Comparison of ENCODE assay signal across 19 mouse cellular contexts in the genomic region with DNA sequence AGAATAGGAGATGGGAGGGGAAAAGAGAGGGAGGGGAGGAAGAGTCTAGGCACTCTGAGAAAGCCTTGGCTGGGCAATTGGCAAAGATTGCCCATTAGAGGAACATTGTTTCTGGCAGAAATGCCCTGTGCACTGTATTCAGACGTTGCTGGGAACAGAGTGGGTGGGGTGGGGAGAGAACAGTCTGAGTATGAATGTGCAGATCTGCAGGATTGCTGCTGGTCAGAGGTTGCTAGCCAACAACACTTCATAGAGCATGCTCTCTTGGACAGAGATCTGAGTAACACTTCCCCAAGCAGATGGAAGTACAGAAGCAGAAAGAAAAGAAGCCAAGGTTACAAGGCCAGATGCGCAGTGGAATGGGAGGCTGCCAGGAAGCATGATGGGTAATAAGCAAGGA. TPM values are rescaled to one million over a fixed set of nuclear protein-coding genes. Genes with fewer than 3 reads are reported as not detected.
A peak's percentile ranks its signal among the peaks of the same experiment; 100 is the strongest.
DNase-seq lines count a peak whose midpoint lies in the region; ATAC-seq and TF ChIP-seq lines count a peak whose summit lies in the region.
"Had no signal": no experiment of that assay in that cellular context is flagged by ENCODE, and none has a peak within 500 bp of the region (broad histone marks: within the 10 kb centered on the region; RNA-seq: fewer than 3 reads in every experiment).

No protein-coding gene starts in this region.

- H3K27me3 ChIP-seq in forebrain, embryonic 14.5 days (replicated peaks; ENCODE audit: control insufficient read depth, insufficient read depth, low read length), result no peaks in the 10 kb centered on the region
- H3K27me3 ChIP-seq in forebrain, embryonic 11.5 days (ENCODE audit: control insufficient read depth, insufficient read depth, low read length), result no peaks in the 10 kb centered on the region
- H3K27me3 ChIP-seq in embryonic facial prominence, embryonic 10.5 days (replicated peaks; ENCODE audit: low read depth, poor library complexity, severe bottlenecking), result no peaks in the 10 kb centered on the region
- H3K27me3 ChIP-seq: embryonic facial prominence, embryonic 15.5 days; kidney, embryonic 15.5 days had no signal

- H3K4me1 ChIP-seq in forebrain, embryonic 14.5 days (ENCODE audit: control insufficient read depth, insufficient read depth, low read length), result no peaks in the 10 kb centered on the region
- H3K4me1 ChIP-seq in forebrain, embryonic 11.5 days (replicated peaks; ENCODE audit: control insufficient read depth, insufficient read depth, low read length), result no peaks in the 10 kb centered on the region
- H3K4me1 ChIP-seq in embryonic facial prominence, embryonic 10.5 days, result no peaks in the 10 kb centered on the region
- H3K4me1 ChIP-seq: embryonic facial prominence, embryonic 15.5 days; kidney, embryonic 15.5 days; liver, embryonic 13.5 days had no signal

- no peak overlapping the region for H3K4me2 ChIP-seq in forebrain, embryonic 14.5 days (ENCODE audit: low read length)
- no peak overlapping the region for H3K4me2 ChIP-seq in forebrain, embryonic 11.5 days (ENCODE audit: low read depth, low read length, severe bottlenecking)
- H3K4me2 ChIP-seq: embryonic facial prominence, embryonic 15.5 days; kidney, embryonic 15.5 days; liver, embryonic 13.5 days had no signal

- H3K27ac ChIP-seq in forebrain, embryonic 14.5 days (ENCODE audit: low read depth, low read length), result no peak overlapping the region
- no peak overlapping the region for H3K27ac ChIP-seq in forebrain, embryonic 11.5 days (ENCODE audit: low read depth, low read length)
- no peak overlapping the region for H3K27ac ChIP-seq in layer of hippocampus, adult 2 months
- no peak overlapping the region for H3K27ac ChIP-seq in embryonic facial prominence, embryonic 10.5 days (replicated peaks)
- H3K27ac ChIP-seq: embryonic facial prominence, embryonic 15.5 days; kidney, embryonic 15.5 days; liver, embryonic 13.5 days had no signal

- 64% methylated on average over 2 of the region's 2 CpGs for WGBS in forebrain, embryonic 14.5 days
- WGBS in forebrain, embryonic 11.5 days, result 83% methylated on average over 2 of the region's 2 CpGs
- 77% methylated on average over 2 of the region's 2 CpGs for WGBS in embryonic facial prominence, embryonic 10.5 days

- H3K9me3 ChIP-seq in forebrain, embryonic 14.5 days (replicated peaks; ENCODE audit: control insufficient read depth, low read length), result no peaks in the 10 kb centered on the region
- H3K9me3 ChIP-seq in forebrain, embryonic 11.5 days (ENCODE audit: control insufficient read depth, low read length), result no peaks in the 10 kb centered on the region
- peaks cover 5% of the 10 kb centered on the region; the same call in 1 of the 2 replicates for H3K9me3 ChIP-seq in embryonic facial prominence, embryonic 10.5 days
- H3K9me3 ChIP-seq: embryonic facial prominence, embryonic 15.5 days; liver, embryonic 13.5 days had no signal

- TF ChIP-seq CTCF in layer of hippocampus, adult 2 months (conservative IDR thresholded peaks at IDR 0.05), result no peak

- ATAC-seq in forebrain, embryonic 14.5 days, result no peak
- no peak for ATAC-seq in forebrain, embryonic 11.5 days (replicated peaks; ENCODE audit: low FRiP score)
- ATAC-seq: inflammation-experienced regulatory T-cells, adult 6 months had no signal

- H3K4me3 ChIP-seq in forebrain, embryonic 14.5 days (ENCODE audit: low read depth, low read length), result no peak overlapping the region
- no peak overlapping the region for H3K4me3 ChIP-seq in forebrain, embryonic 11.5 days (ENCODE audit: low read depth, low read length)
- no peak overlapping the region for H3K4me3 ChIP-seq in layer of hippocampus, adult 2 months
- no peak overlapping the region for H3K4me3 ChIP-seq in embryonic facial prominence, embryonic 10.5 days
- H3K4me3 ChIP-seq: embryonic facial prominence, embryonic 15.5 days; kidney, embryonic 15.5 days; liver, embryonic 13.5 days had no signal

- peak; percentile 33 for DNase-seq in forebrain, embryonic 14.5 days (ENCODE audit: low spot score)
- no peak for DNase-seq in forebrain, embryonic 11.5 days (ENCODE audit: low spot score)
- peak; percentile 23 for DNase-seq in layer of hippocampus, adult 9-11 months
- DNase-seq in layer of hippocampus, adult 2 months (ENCODE audit: low spot score in 2 of 2), result no peak
- DNase-seq in Muller cell, postnatal 12 days (ENCODE audit: inconsistent ontology term), result peak; percentile 74
- peak; percentile 85 for DNase-seq in lung, postnatal 10 days
- no peak for DNase-seq in embryonic facial prominence, embryonic 10.5 days (ENCODE audit: low spot score)
- DNase-seq in yolk sac, embryonic 10.5 days (ENCODE audit: low spot score), result no peak
- DNase-seq: adrenal gland, postnatal 25 days; liver, embryonic 13.5 days; right cerebral cortex, postnatal 4 days had no signal

- no peak overlapping the region for H3K9ac ChIP-seq in forebrain, embryonic 14.5 days (ENCODE audit: low read length)
- no peak overlapping the region for H3K9ac ChIP-seq in forebrain, embryonic 11.5 days (ENCODE audit: low read length)
- H3K9ac ChIP-seq: embryonic facial prominence, embryonic 15.5 days; kidney, embryonic 15.5 days; liver, embryonic 13.5 days had no signal

- no peaks in the 10 kb centered on the region for H3K36me3 ChIP-seq in forebrain, embryonic 14.5 days (ENCODE audit: control insufficient read depth, insufficient read depth, low read length)
- H3K36me3 ChIP-seq in forebrain, embryonic 11.5 days (ENCODE audit: control insufficient read depth, insufficient read depth, low read length), result no peaks in the 10 kb centered on the region
- H3K36me3 ChIP-seq in embryonic facial prominence, embryonic 10.5 days (replicated peaks), result no peaks in the 10 kb centered on the region
- H3K36me3 ChIP-seq: embryonic facial prominence, embryonic 15.5 days; kidney, embryonic 15.5 days; liver, embryonic 13.5 days had no signal

RNA-seq across cellular contexts. Expression of a gene that starts 6.6 kb away (rescaled TPM):
- polyA plus RNA-seq in forebrain, embryonic 14.5 days (2014; fragmentation: Nextera tagmentation; extraction: Ambion mirVana), result 5.4 and 6.3 TPM in 2 replicates
- 13.7 and 14.0 TPM in 2 replicates for polyA plus RNA-seq in forebrain, embryonic 11.5 days (2014; fragmentation: Nextera tagmentation; extraction: Ambion mirVana)
- total RNA-seq in layer of hippocampus, adult 2 months (2021), result 10 to 100 TPM; 45.3 to 48.3 TPM
- polyA plus RNA-seq in embryonic facial prominence, embryonic 10.5 days (2016; fragmentation: Nextera tagmentation; extraction: Ambion mirVana), result 10.5 and 12.0 TPM in 2 replicates

RNA-seq across cellular contexts. Expression of a gene that starts 41.6 kb away (rescaled TPM):
- polyA plus RNA-seq in forebrain, embryonic 14.5 days (2014; fragmentation: Nextera tagmentation; extraction: Ambion mirVana), result not detected in 2 replicates
- not detected in 2 replicates for polyA plus RNA-seq in forebrain, embryonic 11.5 days (2014; fragmentation: Nextera tagmentation; extraction: Ambion mirVana)
- total RNA-seq in layer of hippocampus, adult 2 months (2021), result not detected
- polyA plus RNA-seq in embryonic facial prominence, embryonic 10.5 days (2016; fragmentation: Nextera tagmentation; extraction: Ambion mirVana), result not detected in 2 replicates
- total RNA-seq: adrenal gland, postnatal 25 days; common myeloid progenitor, adult 5-6 weeks; heart, adult 8-10 months; heart, postnatal 25 days; left cerebral cortex, postnatal 36 days had no signal
- polyA plus RNA-seq: embryonic facial prominence, embryonic 15.5 days; frontal cortex, adult 2 months; inflammation-experienced regulatory T-cells, adult 6 months; kidney, embryonic 15.5 days; liver, embryonic 13.5 days had no signal

Comparison
In these comparisons a context has a peak if more than half of its experiments do, and no peak if none do; other contexts are left out.
1. DNase-seq: peak in forebrain, embryonic 14.5 days (single experiment), layer of hippocampus, adult 9-11 months (single experiment), Muller cell, postnatal 12 days (single experiment) and lung, postnatal 10 days (single experiment); none in forebrain, embryonic 11.5 days (single experiment), layer of hippocampus, adult 2 months (0 of 2), embryonic facial prominence, embryonic 10.5 days (single experiment) and yolk sac, embryonic 10.5 days (single experiment).